Mouse (Mus musculus) limb, embryonic 13.5 days (tissue): ENCODE measurements around the gene Mrps9. TPM values are rescaled to one million over a fixed set of nuclear protein-coding genes. Genes with fewer than 3 reads are reported as not detected.
"Not testable (repeated sequence)": the region's sequence is repeated elsewhere in the genome, so short reads cannot be mapped to it uniquely, and the experiment has no call there.

Experiments
- ATAC-seq: fragments of 200-750 bp; cut with Nextera tagmentation; 2 replicates; pipeline ENCODE4 v1.8.0; 2017; ENCODE audit warnings: low read depth, moderate number of reproducible peaks, moderate TSS enrichment; ENCODE audit not compliant: low FRiP score
- H3K27ac ChIP-seq: fragments of 300-500 bp; sonication (generic); 2 replicates; pipeline ENCODE4 v1.5.1; 2015; ENCODE audit warnings: inconsistent platforms, mild to moderate bottlenecking, moderate library complexity
- H3K27me3 ChIP-seq: fragments of 300-500 bp; sonication (generic); 2 replicates; pipeline ENCODE4 v1.6.1; 2015; ENCODE audit warnings: mild to moderate bottlenecking, inconsistent platforms
- H3K36me3 ChIP-seq: fragments of 300-500 bp; sonication (generic); 2 replicates; pipeline ENCODE4 v1.6.1; 2015; ENCODE audit warnings: inconsistent platforms, mild to moderate bottlenecking, moderate library complexity
- H3K4me1 ChIP-seq: fragments of 300-500 bp; sonication (generic); 2 replicates; pipeline ENCODE4 v1.6.1; 2015; ENCODE audit warnings: inconsistent platforms
- H3K4me2 ChIP-seq: fragments of 300-500 bp; sonication (generic); replicated peaks from 2 replicates; pipeline ENCODE4 v1.6.1; 2015; ENCODE audit warnings: inconsistent platforms, mild to moderate bottlenecking, moderate library complexity
- H3K4me3 ChIP-seq: fragments of 300-500 bp; sonication (generic); 2 replicates; pipeline ENCODE4 v1.5.1; 2015; ENCODE audit warnings: moderate library complexity, mild to moderate bottlenecking, inconsistent platforms
- H3K9ac ChIP-seq: fragments of 300-500 bp; sonication (generic); 2 replicates; pipeline ENCODE4 v1.6.1; 2015; ENCODE audit warnings: mild to moderate bottlenecking, inconsistent platforms
- H3K9me3 ChIP-seq: fragments of 300-500 bp; sonication (generic); 2 replicates; pipeline ENCODE4 v1.6.1; 2016; ENCODE audit warnings: inconsistent platforms
- WGBS: fragments of 180-500 bp; shearing (Covaris S2); methylation state at CpG from one replicate; pipeline ENCODE4 v1.1.7; 2015; 5-methylcytosine and 5-hydroxymethylcytosine counted together
- polyA plus RNA-seq: library from polyadenylated mRNA; unstranded; fragments of >200 nt; fragmentation: Nextera tagmentation; extraction: Ambion mirVana; gene quantifications from 2 replicates; pipeline ENCODE4 v1.2.1, GENCODE M21; 2015

Gene Mrps9
- polyA plus RNA-seq, 1 experiment from 2014 or later = 46.6 TPM

- no peaks in the 10 kb centered on the region for H3K27me3 ChIP-seq
- H3K27ac ChIP-seq = no peak overlapping the region
- WGBS = 77% methylated on average over 4 of the region's 4 CpGs
- no peak overlapping the region for H3K9ac ChIP-seq
- no peak overlapping the region for H3K4me3 ChIP-seq
- no peaks in the 10 kb centered on the region for H3K4me1 ChIP-seq
- H3K9me3 ChIP-seq = no peaks in the 10 kb centered on the region
- no peak overlapping the region for H3K4me2 ChIP-seq
- H3K36me3 ChIP-seq = no peaks in the 10 kb centered on the region
- ATAC-seq = no peak
Observed at GRCm38 (mm10) chr1:42876463-42877093, 25.5 kb downstream of the Mrps9 start.

GRCm38 (mm10) chr1:42877264-42877663 is 26.2 kb downstream of the Mrps9 start:
- Histone ChIP-seq H3K9me3 (no peaks in the 10 kb centered on the region), H3K4me1 (no peaks in the 10 kb centered on the region), H3K9ac (no peak overlapping the region), H3K4me3 (no peak overlapping the region), H3K4me2 (no peak overlapping the region), H3K27me3 (no peaks in the 10 kb centered on the region), H3K27ac (no peak overlapping the region), H3K36me3 (no peaks in the 10 kb centered on the region)
- 70% methylated on average over 10 of the region's 10 CpGs for WGBS
- no peak for ATAC-seq

GRCm38 (mm10) chr1:42878851-42879250 is 27.8 kb downstream of the Mrps9 start:
- Histone ChIP-seq H3K9ac (no peak overlapping the region), H3K27me3 (no peaks in the 10 kb centered on the region), H3K36me3 (no peaks in the 10 kb centered on the region), H3K4me1 (no peaks in the 10 kb centered on the region), H3K27ac (no peak overlapping the region), H3K4me2 (no peak overlapping the region), H3K4me3 (no peak overlapping the region), H3K9me3 (no peaks in the 10 kb centered on the region)
- WGBS = 94% methylated on average over 5 of the region's 5 CpGs
- no peak for ATAC-seq

- 90% methylated on average over 2 of the region's 2 CpGs for WGBS
- Histone ChIP-seq H3K4me2 (no peak overlapping the region), H3K27ac (no peak overlapping the region), H3K27me3 (no peaks in the 10 kb centered on the region), H3K36me3 (peaks cover 6% of the 10 kb centered on the region; the same call in 1 of the 2 replicates), H3K9ac (no peak overlapping the region), H3K9me3 (no peaks in the 10 kb centered on the region), H3K4me3 (no peak overlapping the region), H3K4me1 (no peaks in the 10 kb centered on the region)
- ATAC-seq = no peak
Observed at GRCm38 (mm10) chr1:42882258-42882657, 31.2 kb downstream of the Mrps9 start.

- H3K4me2 ChIP-seq, H3K9ac ChIP-seq, H3K9me3 ChIP-seq, H3K4me1 ChIP-seq, H3K4me3 ChIP-seq, H3K27me3 ChIP-seq, H3K27ac ChIP-seq, ATAC-seq: not testable (repeated sequence)
- WGBS = 88% methylated on average over 2 of the region's 2 CpGs
- H3K36me3 ChIP-seq = peaks cover 10% of the 10 kb centered on the region; the same call in 1 of the 2 replicates
Observed at GRCm38 (mm10) chr1:42883418-42883817, 32.4 kb downstream of the Mrps9 start.

GRCm38 (mm10) chr1:42887835-42888234 is 36.8 kb downstream of the Mrps9 start:
- no peak overlapping the region for H3K27ac ChIP-seq
- no peaks in the 10 kb centered on the region for H3K27me3 ChIP-seq
- no peak overlapping the region for H3K4me3 ChIP-seq
- H3K4me2 ChIP-seq = no peak overlapping the region
- no peak overlapping the region for H3K9ac ChIP-seq
- H3K9me3 ChIP-seq = no peaks in the 10 kb centered on the region
- peaks cover 11% of the 10 kb centered on the region; the same call in 1 of the 2 replicates for H3K4me1 ChIP-seq
- peaks cover 20% of the 10 kb centered on the region for H3K36me3 ChIP-seq
- no peak for ATAC-seq
- 90% methylated on average over 11 of the region's 11 CpGs for WGBS

- WGBS = 64% methylated on average over 22 of the region's 22 CpGs
- Histone ChIP-seq H3K4me1 (peaks cover 11% of the 10 kb centered on the region; the same call in 1 of the 2 replicates), H3K36me3 (peaks cover 20% of the 10 kb centered on the region), H3K27ac (no peak overlapping the region), H3K4me3 (no peak overlapping the region), H3K9ac (no peak overlapping the region), H3K9me3 (no peaks in the 10 kb centered on the region), H3K27me3 (no peaks in the 10 kb centered on the region), H3K4me2 (no peak overlapping the region)
- ATAC-seq = no peak
Observed at GRCm38 (mm10) chr1:42888541-42889349, 37.7 kb downstream of the Mrps9 start.

DNA sequence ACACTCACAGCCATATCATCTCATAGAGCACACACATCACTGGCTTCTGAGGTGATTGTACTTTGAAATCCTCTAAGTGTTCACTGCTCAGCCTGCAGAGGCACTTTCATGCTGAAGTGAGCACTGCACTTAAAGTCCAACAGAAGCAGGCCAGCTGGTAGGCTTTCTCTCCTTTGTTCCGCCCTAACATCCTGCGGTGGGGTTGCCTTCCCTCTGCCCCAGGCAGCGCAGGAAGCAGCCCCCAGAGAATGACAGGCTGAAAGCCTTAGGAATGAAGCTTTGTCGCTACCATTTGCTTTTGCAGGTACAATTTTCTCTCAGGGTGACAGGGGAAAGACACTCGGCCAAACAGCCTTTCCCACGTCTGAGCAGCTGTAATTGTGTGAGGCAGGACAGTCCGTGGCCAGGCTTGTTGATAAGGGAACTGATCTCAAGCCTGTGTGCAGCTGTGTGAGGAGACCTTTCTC is 38.4 kb downstream of the Mrps9 start:
- peaks cover 11% of the 10 kb centered on the region; the same call in 1 of the 2 replicates for H3K4me1 ChIP-seq
- no peaks in the 10 kb centered on the region for H3K9me3 ChIP-seq
- no peaks in the 10 kb centered on the region for H3K27me3 ChIP-seq
- H3K4me2 ChIP-seq = no peak overlapping the region
- H3K4me3 ChIP-seq = no peak overlapping the region
- H3K27ac ChIP-seq = no peak overlapping the region
- ATAC-seq = no peak
- WGBS = 54% methylated on average over 7 of the region's 7 CpGs
- H3K9ac ChIP-seq = no peak overlapping the region
- peaks cover 20% of the 10 kb centered on the region for H3K36me3 ChIP-seq

DNA sequence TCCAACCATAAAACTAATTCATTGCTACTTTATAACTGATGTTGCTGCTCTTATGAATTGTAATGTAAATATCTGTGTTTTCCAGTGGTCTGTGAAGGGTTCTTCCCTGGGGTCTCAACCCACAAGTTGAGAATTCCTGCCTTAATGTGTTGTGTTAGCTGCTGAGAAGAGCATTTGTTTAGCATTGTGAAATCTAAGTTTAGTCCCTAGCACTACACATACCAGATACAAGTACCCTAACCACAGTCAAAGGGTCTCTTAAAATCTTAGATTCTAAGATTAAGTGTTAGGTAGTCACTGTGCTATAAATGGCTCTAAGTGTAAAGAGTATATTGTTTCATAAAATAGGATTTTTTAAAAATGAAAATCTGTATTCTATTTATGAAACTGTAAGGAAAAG is 43.7 kb downstream of the Mrps9 start:
- peaks cover 5% of the 10 kb centered on the region; the same call in 1 of the 2 replicates for H3K4me1 ChIP-seq
- no peak overlapping the region for H3K27ac ChIP-seq
- no peak overlapping the region for H3K9ac ChIP-seq
- no peak overlapping the region for H3K4me3 ChIP-seq
- no peaks in the 10 kb centered on the region for H3K9me3 ChIP-seq
- no peak for ATAC-seq
- no peak overlapping the region for H3K4me2 ChIP-seq
- H3K27me3 ChIP-seq = no peaks in the 10 kb centered on the region
- peaks cover 32% of the 10 kb centered on the region for H3K36me3 ChIP-seq

DNA sequence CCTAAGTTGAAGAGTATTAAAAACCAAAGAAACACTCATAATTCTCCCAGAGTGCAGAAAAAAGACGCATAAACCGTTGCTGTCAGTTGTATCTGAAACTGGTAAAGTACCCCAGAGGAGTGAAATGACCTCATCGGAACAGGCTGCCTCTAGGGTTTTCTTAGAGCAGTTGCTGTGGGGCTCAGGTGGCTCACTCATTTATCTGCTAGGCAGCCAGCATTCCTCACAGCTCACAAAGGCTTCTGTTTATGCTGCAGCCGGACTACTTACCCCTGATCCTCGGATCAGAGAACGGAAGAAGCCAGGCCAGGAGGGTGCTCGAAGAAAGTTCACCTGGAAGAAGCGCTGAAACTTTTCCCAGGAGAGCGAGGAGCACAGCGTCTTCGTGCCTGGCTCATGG is 54.1 kb downstream of the Mrps9 start:
- Histone ChIP-seq H3K27me3 (no peaks in the 10 kb centered on the region), H3K4me3 (no peak overlapping the region), H3K9me3 (no peaks in the 10 kb centered on the region), H3K27ac (no peak overlapping the region), H3K36me3 (peaks cover 45% of the 10 kb centered on the region), H3K4me2 (no peak overlapping the region), H3K9ac (no peak overlapping the region), H3K4me1 (no peaks in the 10 kb centered on the region)
- ATAC-seq = no peak
- 83% methylated on average over 11 of the region's 11 CpGs for WGBS

DNA sequence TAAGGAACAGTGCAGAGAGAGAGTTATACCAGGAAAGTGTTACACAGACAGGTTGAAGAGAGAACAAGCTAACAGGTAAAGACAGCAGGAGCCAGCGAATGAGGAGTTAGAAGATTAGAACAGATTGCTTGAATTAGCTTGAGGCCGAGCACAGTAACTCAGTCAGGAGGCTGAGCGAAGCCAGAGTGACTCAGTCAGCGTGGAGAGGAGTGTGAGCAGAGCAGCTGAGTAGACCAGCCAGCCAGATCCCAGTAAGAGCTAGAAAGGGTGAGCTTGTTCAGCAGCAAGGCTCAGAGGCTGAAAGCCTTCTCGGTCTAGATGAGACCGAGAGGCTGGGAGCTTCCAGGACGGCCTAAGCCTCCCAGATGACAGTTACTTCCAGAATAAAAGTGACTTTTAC is 55.7 kb downstream of the Mrps9 start:
- H3K27ac ChIP-seq = no peak overlapping the region
- peaks cover 32% of the 10 kb centered on the region for H3K36me3 ChIP-seq
- no peak overlapping the region for H3K4me2 ChIP-seq
- no peak for ATAC-seq
- no peaks in the 10 kb centered on the region for H3K9me3 ChIP-seq
- no peak overlapping the region for H3K9ac ChIP-seq
- H3K4me3 ChIP-seq = no peak overlapping the region
- 78% methylated on average over 7 of the region's 7 CpGs for WGBS
- H3K27me3 ChIP-seq = no peaks in the 10 kb centered on the region
- peaks cover 8% of the 10 kb centered on the region; the same call in 1 of the 2 replicates for H3K4me1 ChIP-seq

GRCm38 (mm10) chr1:42907153-42907552 is 56.1 kb downstream of the Mrps9 start:
- Histone ChIP-seq H3K4me3 (no peak overlapping the region), H3K27ac (no peak overlapping the region), H3K27me3 (no peaks in the 10 kb centered on the region), H3K9ac (no peak overlapping the region), H3K9me3 (no peaks in the 10 kb centered on the region), H3K36me3 (peaks cover 32% of the 10 kb centered on the region), H3K4me1 (peaks cover 8% of the 10 kb centered on the region; the same call in 1 of the 2 replicates), H3K4me2 (no peak overlapping the region)
- WGBS = 63% methylated on average over 4 of the region's 4 CpGs
- ATAC-seq = no peak
